Mouse (Mus musculus) midbrain, postnatal 0 days (tissue): ENCODE results near the gene Pafah2. TPM values are rescaled to one million over a fixed set of nuclear protein-coding genes. Genes with fewer than 3 reads are reported as not detected.

Source experiments
- ATAC-seq: fragments of 200-750 bp; cut with Nextera tagmentation; 2 replicates; pipeline ENCODE4 v1.8.0; 2017; ENCODE audit warnings: moderate number of reproducible peaks, mild to moderate bottlenecking, moderate TSS enrichment, moderate library complexity; ENCODE audit not compliant: low FRiP score
- DNase-seq: peaks from one replicate; pipeline ENCODE4 v3.0.0-alpha.2; 2015; ENCODE audit warnings: low spot score
- H3K27ac ChIP-seq: fragments of 300-500 bp; sonication (generic); 2 replicates; pipeline ENCODE4 v1.5.1; 2014; ENCODE audit warnings: low read depth, mild to moderate bottlenecking, low read length, mixed read lengths
- H3K27me3 ChIP-seq: fragments of 300-500 bp; sonication (generic); 2 replicates; pipeline ENCODE4 v1.6.1; 2014; ENCODE audit warnings: low read length, control low read depth, mixed read lengths; ENCODE audit not compliant: insufficient read depth
- H3K36me3 ChIP-seq: fragments of 300-500 bp; sonication (generic); 2 replicates; pipeline ENCODE4 v1.6.1; 2014; ENCODE audit warnings: low read length, control low read depth, mixed read lengths; ENCODE audit not compliant: insufficient read depth
- H3K4me1 ChIP-seq: fragments of 300-500 bp; sonication (generic); 2 replicates; pipeline ENCODE4 v1.6.1; 2014; ENCODE audit warnings: mild to moderate bottlenecking, control low read depth, antibody characterized with exemption, low read length, mixed read lengths; ENCODE audit not compliant: insufficient read depth
- H3K4me2 ChIP-seq: fragments of 300-500 bp; sonication (generic); 2 replicates; pipeline ENCODE4 v1.6.1; 2014; ENCODE audit warnings: low read depth, mild to moderate bottlenecking, low read length, mixed read lengths; ENCODE audit not compliant: poor library complexity, severe bottlenecking
- H3K4me3 ChIP-seq: fragments of 300-500 bp; sonication (generic); 2 replicates; pipeline ENCODE4 v1.5.1; 2014; ENCODE audit warnings: low read depth, mild to moderate bottlenecking, low read length, moderate library complexity
- H3K9ac ChIP-seq: fragments of 300-500 bp; sonication (generic); replicated peaks from 2 replicates; pipeline ENCODE4 v1.6.1; 2014; ENCODE audit warnings: mild to moderate bottlenecking, low read length, moderate library complexity, mixed read lengths; ENCODE audit not compliant: poor library complexity, severe bottlenecking
- H3K9me3 ChIP-seq: fragments of 300-500 bp; sonication (generic); 2 replicates; pipeline ENCODE4 v1.6.1; 2016; ENCODE audit warnings: low read length, control low read depth
- CTCF ChIP-seq: IDR thresholded peaks from 2 replicates; pipeline ENCODE4 v1.5.1; 2016; ENCODE audit warnings: antibody characterized with exemption, mild to moderate bottlenecking
- WGBS: fragments of 180-500 bp; shearing (Covaris S2); extraction: QIAGEN DNeasy Blood & Tissue Kit; methylation state at CpG from one replicate; pipeline ENCODE4 v1.1.7; 2014; 5-methylcytosine and 5-hydroxymethylcytosine counted together
- polyA plus RNA-seq: library from polyadenylated mRNA; unstranded; fragments of >200 nt; fragmentation: Nextera tagmentation; extraction: Ambion mirVana; gene quantifications from 2 replicates; pipeline ENCODE4 v1.2.1, GENCODE M21; 2015
- total RNA-seq: library from RNA; depleted of rRNA; stranded (reverse); fragments of >200 nt; gene quantifications from 2 replicates; pipeline ENCODE4 v1.2.3, GENCODE M21; 2014; rRNA removed

Pafah2 gene
- total RNA-seq (8.3 and 11.6 TPM in 2 replicates), polyA plus RNA-seq (5.7 and 6.7 TPM in 2 replicates)

DNA sequence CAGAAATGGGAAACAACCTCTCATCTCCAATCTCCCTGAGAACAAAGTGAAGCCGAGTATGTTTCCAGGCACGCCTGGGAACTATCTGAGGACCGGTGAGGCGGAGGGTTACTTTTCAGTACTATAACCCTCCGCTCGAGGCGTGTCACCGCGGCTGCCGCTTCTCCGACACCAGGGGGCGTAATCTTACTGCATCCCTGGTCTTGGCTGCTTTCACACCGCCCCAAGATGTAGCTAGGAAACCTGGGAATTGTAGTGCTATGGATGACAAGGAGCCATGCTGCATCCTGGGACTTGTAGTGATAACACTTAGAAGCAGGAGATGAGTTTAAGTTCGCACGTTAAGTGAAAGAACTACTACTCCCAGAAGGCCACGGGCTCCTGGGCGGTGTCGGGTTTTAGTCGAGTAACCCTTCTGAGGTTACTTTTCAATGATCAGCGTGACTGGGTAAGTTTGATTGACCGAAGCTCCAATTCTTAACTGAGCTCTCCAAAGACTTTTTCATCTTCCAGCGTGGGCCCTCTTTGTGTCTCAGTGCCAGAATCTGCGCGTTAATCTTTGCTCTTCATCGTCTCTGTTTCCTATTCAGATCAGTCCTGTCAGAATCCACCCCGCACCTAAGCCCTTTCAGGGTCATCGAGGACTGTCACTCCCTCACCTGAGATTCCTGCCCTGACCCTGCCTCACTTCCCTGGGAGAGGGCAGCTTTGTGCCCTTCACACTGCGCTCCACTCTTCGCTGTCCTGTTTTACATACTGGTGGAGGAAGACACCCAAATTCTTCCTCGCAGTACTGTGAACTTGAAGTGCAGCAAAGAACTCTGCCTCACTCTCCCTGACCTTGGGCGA, at the start of gene Pafah2:
Gene Pafah2, plus strand, starts transcription at position 344 of the 849 bp plus-strand sequence.
- WGBS = under 1% methylated on average over 31 of the region's 31 CpGs
- Histone ChIP-seq H3K4me1 (no peaks in the 10 kb centered on the region), H3K27me3 (no peaks in the 10 kb centered on the region), H3K9ac (peak within 1 kb of the TSS; percentile 57), H3K4me3 (peak within 1 kb of the TSS; percentile 41), H3K9me3 (no peaks in the 10 kb centered on the region), H3K4me2 (peak within 1 kb of the TSS; percentile 82), H3K27ac (peak within 1 kb of the TSS; percentile 83), H3K36me3 (no peaks in the 10 kb centered on the region)
- DNase-seq (peak; percentile 100), ATAC-seq (peak; percentile 96)
- TF ChIP-seq CTCF = peak; percentile 99

DNA sequence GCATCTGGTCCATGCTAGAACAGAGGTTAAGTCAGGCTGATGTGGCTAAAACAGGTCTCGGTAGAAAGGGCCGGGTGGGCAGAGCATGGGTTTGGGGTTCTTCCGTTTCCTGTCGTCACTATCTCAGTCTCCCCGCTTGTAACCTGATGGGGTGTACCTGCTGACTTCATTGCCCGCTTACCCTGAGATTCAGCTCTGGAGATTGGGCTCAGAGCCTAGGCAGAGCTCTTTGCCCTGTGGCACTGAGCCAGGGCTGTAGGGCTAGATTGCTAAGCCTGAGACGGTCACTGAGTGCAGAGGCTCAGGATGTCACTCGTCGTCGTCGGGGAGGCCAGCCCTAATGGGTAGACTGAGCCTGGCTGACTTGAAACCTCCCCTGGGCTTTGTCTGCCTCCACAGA, 48.0 kb upstream of the Pafah2 start:
- no peak overlapping the region for H3K4me2 ChIP-seq
- H3K27me3 ChIP-seq = peaks cover 13% of the 10 kb centered on the region
- H3K4me3 ChIP-seq = no peak overlapping the region
- DNase-seq = no peak
- no peaks in the 10 kb centered on the region for H3K9me3 ChIP-seq
- H3K27ac ChIP-seq = no peak overlapping the region
- no peaks in the 10 kb centered on the region for H3K36me3 ChIP-seq
- no peak for ATAC-seq
- H3K4me1 ChIP-seq = peaks cover 3% of the 10 kb centered on the region; the same call in 1 of the 2 replicates
- H3K9ac ChIP-seq = no peak overlapping the region
- WGBS = 77% methylated on average over 11 of the region's 11 CpGs
- no peak for TF ChIP-seq CTCF

DNA sequence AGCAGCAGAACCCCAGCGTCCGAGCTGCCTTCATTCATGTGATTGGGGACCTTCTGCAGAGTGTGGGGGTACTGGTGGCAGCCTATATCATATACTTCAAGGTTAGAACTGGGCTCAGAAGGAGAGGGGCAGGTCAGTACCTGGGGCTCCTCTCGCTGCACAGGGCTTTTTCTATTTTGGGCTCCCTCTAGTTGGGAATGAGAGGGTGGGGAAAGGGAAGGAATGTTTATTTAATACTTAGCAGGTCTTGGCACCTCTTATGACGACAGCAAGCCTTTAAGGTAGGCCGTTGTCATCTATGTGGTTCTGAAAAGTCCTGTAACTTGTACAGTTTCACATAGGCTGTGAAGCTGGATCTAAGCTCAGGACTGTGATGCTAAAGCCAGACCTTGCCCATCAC, 47.6 kb upstream of the Pafah2 start:
- ATAC-seq (no peak), DNase-seq (no peak)
- Histone ChIP-seq H3K36me3 (no peaks in the 10 kb centered on the region), H3K4me2 (no peak overlapping the region), H3K4me3 (no peak overlapping the region), H3K27ac (no peak overlapping the region), H3K4me1 (no peaks in the 10 kb centered on the region; the same call in 1 of the 2 replicates), H3K27me3 (peaks cover 9% of the 10 kb centered on the region), H3K9ac (no peak overlapping the region), H3K9me3 (no peaks in the 10 kb centered on the region)
- no peak for TF ChIP-seq CTCF
- 87% methylated on average over 5 of the region's 5 CpGs for WGBS

DNA sequence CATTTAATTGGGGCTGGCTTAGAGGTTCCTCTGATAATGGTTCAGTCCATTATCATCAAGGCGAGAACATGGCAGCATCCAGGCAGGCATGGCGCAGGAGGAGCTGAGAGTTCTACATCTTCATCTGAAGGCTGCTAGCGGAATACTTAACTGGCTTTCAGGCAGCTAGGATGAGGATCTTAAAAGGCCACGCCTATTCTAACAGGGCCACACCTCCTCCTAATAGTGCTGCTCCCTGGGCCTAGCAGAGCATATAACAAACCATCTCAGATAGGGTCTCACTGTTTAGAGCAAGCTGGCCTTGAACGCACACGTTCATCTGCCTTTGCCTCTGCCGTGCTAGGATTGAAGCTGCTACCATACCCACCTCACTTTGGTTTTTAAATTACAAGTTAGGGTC, 46.3 kb upstream of the Pafah2 start:
- ATAC-seq = no peak
- Histone ChIP-seq H3K9me3 (no peaks in the 10 kb centered on the region), H3K4me1 (no peaks in the 10 kb centered on the region), H3K4me2 (no peak overlapping the region), H3K27me3 (0 out of 2 replicates have a peak, but pooled peaks cover 3% of the 10 kb centered on the region), H3K27ac (no peak overlapping the region), H3K36me3 (no peaks in the 10 kb centered on the region), H3K4me3 (no peak overlapping the region), H3K9ac (no peak overlapping the region)
- 89% methylated on average over 7 of the region's 7 CpGs for WGBS
- no peak for TF ChIP-seq CTCF
- no peak for DNase-seq

DNA sequence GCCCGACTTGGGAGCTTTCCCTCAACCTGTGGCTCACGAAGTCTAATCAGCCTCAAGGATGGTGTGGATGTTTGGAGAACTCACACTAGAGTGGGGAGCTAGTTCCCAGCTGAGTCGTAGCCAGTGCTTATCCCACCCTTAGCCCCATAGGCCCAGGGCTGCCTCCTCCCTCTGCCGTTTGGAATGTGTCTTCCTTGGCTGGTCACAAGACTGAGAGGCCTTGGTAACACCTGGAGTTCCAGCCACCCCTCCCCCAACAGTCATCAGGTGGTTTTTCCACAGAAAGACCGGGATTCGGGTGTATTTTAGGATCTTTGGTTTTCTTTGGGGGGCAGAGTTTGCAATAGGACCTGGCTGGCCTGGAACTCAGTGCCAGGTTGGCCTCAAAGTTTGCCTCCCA, 45.5 kb upstream of the Pafah2 start:
- no peaks in the 10 kb centered on the region for H3K4me1 ChIP-seq
- no peak for TF ChIP-seq CTCF
- DNase-seq (no peak), ATAC-seq (no peak)
- H3K36me3 ChIP-seq = no peaks in the 10 kb centered on the region
- no peak overlapping the region for H3K9ac ChIP-seq
- H3K27ac ChIP-seq = no peak overlapping the region
- 89% methylated on average over 6 of the region's 6 CpGs for WGBS
- H3K4me2 ChIP-seq = no peak overlapping the region
- 0 out of 2 replicates have a peak, but pooled peaks cover under 1% of the 10 kb centered on the region for H3K27me3 ChIP-seq
- H3K9me3 ChIP-seq = no peaks in the 10 kb centered on the region
- H3K4me3 ChIP-seq = no peak overlapping the region
